Mouse (Mus musculus) heart, postnatal 0 days (tissue): ENCODE data around the gene Dbt.

Experiments used
- CTCF ChIP-seq: IDR thresholded peaks from 2 replicates; pipeline ENCODE4 v1.5.1; 2016; ENCODE audit warnings: antibody characterized with exemption, control low read depth, low read depth
- EP300 ChIP-seq: IDR thresholded peaks from 2 replicates; pipeline ENCODE4 v1.6.1; 2016; ENCODE audit warnings: antibody characterized with exemption, low read depth

DNA sequence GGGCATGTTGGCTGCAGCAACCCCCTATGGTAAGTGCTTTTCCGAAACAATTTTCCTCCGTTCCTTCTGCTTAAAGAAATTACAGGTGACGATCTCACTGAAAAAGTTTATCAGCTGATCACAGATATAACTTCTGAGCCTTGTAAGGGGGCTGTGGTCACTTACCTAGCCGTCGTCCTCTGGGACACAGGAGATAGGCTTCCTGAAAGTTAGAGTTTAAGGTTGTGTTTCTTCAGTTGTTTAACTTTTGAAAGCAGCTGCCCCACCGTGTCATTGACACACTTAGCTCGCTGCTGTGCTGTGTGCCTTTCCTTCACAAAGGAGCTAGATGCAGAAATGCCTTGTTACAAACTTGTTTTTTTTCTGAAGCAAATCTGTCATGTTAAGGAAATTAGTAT, 50.2 kb downstream of the Dbt start:
- no peak for TF ChIP-seq CTCF
- TF ChIP-seq EP300: no peak
